Mouse (Mus musculus): ENCODE measurements around the gene Gab3.

Gene Gab3

GRCm38 (mm10) chrX:75084774-75085508, at the start of gene Gab3:
Gene Gab3 (minus strand): TSS chrX:75085458.
- TF ChIP-seq GATA4 (IDR thresholded peaks at IDR 0.05; ENCODE audit: insufficient replicate concordance, low read length) = no peak

- TF ChIP-seq GATA4 (IDR thresholded peaks at IDR 0.05; ENCODE audit: insufficient replicate concordance, low read length) = peak; percentile 13; the same call in 1 of the 2 replicates
These were observed 45.4 kb upstream of the Gab3 start, which contains the start of gene Mpp1 for GRCm38 (mm10) chrX:75130467-75131160. Gene Mpp1 (minus strand): TSS chrX:75131016.

GRCm38 (mm10) chrX:75129474-75129873, 44.2 kb upstream of the Gab3 start:
- TF ChIP-seq GATA4 (IDR thresholded peaks at IDR 0.05; ENCODE audit: insufficient replicate concordance, low read length) = no peak

- no peak for TF ChIP-seq GATA4 (IDR thresholded peaks at IDR 0.05; ENCODE audit: insufficient replicate concordance, low read length)
These were observed 43.2 kb upstream of the Gab3 start for GRCm38 (mm10) chrX:75128333-75128980.

- TF ChIP-seq GATA4 (IDR thresholded peaks at IDR 0.05; ENCODE audit: insufficient replicate concordance, low read length) = no peak
These were observed 41.6 kb upstream of the Gab3 start for GRCm38 (mm10) chrX:75126893-75127292.

- no peak for TF ChIP-seq GATA4 (IDR thresholded peaks at IDR 0.05; ENCODE audit: insufficient replicate concordance, low read length)
These were observed 40.3 kb upstream of the Gab3 start for GRCm38 (mm10) chrX:75125606-75126005.

GRCm38 (mm10) chrX:75115550-75115949, 30.3 kb upstream of the Gab3 start:
- TF ChIP-seq GATA4 (IDR thresholded peaks at IDR 0.05; ENCODE audit: insufficient replicate concordance, low read length) = no peak

GRCm38 (mm10) chrX:75102293-75102692, 17.0 kb upstream of the Gab3 start:
- no peak for TF ChIP-seq GATA4 (IDR thresholded peaks at IDR 0.05; ENCODE audit: insufficient replicate concordance, low read length)

GRCm38 (mm10) chrX:75098799-75099198, 13.5 kb upstream of the Gab3 start:
- TF ChIP-seq GATA4 (IDR thresholded peaks at IDR 0.05; ENCODE audit: insufficient replicate concordance, low read length) = no peak

- no peak for TF ChIP-seq GATA4 (IDR thresholded peaks at IDR 0.05; ENCODE audit: insufficient replicate concordance, low read length)
These were observed 11.0 kb upstream of the Gab3 start for GRCm38 (mm10) chrX:75096163-75096770.

- TF ChIP-seq GATA4 (IDR thresholded peaks at IDR 0.05; ENCODE audit: insufficient replicate concordance, low read length) = no peak
These were observed 10.3 kb upstream of the Gab3 start, which contains the start of gene Dkc1 for GRCm38 (mm10) chrX:75095369-75096162. Gene Dkc1 (plus strand): TSS chrX:75095854.

GRCm38 (mm10) chrX:75085654-75086053, 396 bp upstream of the Gab3 start:
- TF ChIP-seq GATA4 (IDR thresholded peaks at IDR 0.05; ENCODE audit: insufficient replicate concordance, low read length) = no peak

GRCm38 (mm10) chrX:75083982-75084773, 1.1 kb downstream of the Gab3 start:
- TF ChIP-seq GATA4 (IDR thresholded peaks at IDR 0.05; ENCODE audit: insufficient replicate concordance, low read length) = no peak

GRCm38 (mm10) chrX:75082351-75082750, 2.9 kb downstream of the Gab3 start:
- TF ChIP-seq GATA4 (IDR thresholded peaks at IDR 0.05; ENCODE audit: insufficient replicate concordance, low read length) = no peak

All from liver, adult (tissue).